Mouse (Mus musculus) adipocyte (in vitro differentiated cells): ENCODE results near the gene Gm10318.

Experiments used
- DNase-seq: peaks from one replicate; pipeline ENCODE4 v3.0.0-alpha.2; 2016; ENCODE audit warnings: low spot score

Gm10318 gene

DNA sequence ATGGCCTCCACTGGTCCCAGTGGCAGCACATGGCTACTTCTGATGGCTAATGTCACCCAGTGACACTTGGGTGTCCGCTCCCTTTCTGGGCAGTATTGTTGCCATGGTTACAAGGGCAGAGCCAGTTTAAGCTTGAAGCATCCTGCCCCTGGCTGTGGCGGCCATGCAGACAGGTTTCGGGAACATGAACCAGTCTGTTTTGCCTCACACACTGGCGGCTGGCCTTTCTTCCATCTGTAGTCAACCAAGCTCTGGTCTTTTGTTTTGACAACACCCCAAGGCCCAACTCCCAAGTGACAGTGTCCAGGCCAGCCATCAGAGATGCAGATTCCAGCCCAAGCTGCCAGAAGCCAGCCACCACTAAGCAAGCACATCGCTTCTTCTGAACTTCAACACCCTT, 42.9 kb downstream of the Gm10318 start:
- no peak for DNase-seq

DNA sequence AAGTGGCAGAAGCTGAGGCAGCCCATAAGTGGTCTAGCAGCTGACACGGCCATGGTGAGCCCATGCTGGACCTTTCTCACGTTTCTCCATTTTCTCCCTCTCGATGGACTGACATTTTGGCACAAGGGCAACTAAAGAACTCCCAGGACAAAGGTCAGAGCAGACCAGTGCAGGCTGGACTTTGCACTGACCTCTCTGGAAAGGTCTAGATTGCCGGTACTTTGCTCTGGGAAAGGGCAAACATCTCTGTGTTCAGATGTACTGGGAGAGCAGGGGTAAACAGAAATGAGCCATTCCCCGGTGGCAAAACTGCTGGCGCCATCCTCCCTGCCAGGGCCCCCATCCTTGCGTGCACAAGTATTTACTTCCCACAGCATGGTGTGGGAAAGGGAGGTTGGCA, 47.5 kb downstream of the Gm10318 start:
- DNase-seq, result no peak

DNA sequence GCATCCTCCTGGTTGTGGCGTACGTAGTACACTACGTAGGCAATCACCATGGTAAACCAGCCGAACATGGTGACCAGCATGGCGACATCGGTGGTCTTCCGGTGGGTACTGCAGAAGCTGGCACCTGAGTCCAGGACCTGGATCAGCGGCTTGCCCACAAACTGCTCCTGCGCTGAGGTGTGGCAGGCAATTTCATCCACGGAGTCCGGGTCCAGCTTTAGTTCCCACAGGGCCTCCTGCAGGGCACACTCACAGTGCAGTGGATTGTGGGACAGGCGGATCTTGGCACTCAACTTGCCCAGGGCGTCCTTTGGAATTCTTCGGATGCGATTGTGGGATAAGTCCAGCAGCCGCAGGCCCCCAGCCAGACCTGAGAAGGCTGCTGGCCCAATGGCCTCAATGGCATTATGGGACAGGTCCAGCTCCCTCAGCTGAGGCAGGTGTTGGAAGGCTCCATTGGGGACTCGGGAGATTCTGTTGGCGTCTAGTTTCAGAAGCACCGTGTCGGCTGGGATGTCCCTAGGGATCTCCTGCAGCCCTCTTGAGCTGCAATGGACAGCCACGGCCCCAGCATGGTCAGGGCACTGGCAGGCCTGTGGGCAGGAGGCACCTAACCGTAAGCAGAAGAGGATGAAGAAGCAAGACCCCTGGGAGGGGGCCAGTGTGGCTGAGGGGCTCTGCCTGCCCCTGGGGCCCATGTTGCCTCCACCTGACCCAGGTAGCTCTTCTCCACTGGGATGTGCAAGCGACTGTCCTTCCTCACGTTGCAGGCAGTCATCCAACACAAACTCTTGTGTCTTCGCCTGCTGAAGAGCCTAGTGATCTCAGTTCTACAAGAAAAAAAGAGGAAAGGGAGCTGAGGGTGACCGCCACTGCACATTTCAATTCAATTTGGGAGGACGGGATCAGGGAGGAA, 48.5 kb downstream of the Gm10318 start:
- no peak for DNase-seq

DNA sequence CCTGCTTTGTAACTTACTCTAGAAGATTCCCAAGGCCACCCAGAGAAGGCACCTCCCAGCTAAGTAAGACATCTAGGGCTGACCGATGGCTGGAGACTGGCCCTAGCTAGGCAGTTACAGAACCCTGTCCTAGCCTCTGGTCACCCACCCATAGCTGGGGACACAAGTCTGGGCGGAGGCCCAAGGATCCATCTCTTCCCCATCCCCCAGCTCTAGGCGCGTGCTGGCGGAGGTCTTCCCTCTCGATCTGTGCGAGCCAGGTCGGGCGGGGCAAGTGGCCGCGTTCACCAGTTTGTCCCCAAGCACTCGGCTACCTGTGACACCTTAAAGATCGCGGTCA, 49.2 kb downstream of the Gm10318 start:
- DNase-seq, result no peak

DNA sequence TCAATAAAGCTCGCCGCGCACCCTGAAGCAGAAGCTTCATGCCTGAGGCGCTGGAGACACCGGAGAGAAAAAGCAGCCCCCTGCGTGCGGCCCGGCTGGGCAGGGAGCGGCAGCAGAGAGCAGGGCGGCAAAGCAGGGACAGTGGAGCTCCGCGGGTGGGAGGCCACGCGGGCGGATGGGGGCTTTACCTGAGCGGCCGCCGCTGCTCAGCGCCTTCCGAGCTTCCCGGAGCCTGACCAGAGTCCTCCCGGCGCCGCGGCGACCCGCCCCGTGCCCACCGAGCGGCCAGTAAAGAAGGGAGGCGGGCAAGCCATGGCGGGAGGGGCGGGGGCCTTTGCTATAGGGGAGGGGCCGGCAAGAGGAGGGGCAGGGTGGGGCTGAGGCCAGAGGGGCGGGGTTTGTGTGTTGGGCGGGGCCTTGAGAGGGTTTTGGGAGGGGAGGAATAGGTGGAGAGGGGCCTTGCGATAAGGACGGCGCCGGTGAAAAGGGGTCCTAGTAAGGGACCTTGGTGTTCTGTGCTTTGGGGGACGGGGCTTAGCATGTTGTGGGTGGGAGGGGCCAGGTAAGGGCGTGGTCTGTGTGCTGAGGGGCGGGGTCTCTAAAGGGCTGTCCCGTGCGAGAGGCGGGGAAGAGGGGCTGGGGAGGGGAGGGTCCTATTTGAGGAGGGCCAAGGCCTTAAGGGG, 49.7 kb downstream of the Gm10318 start, which contains the start of gene Lrrc3:
Gene Lrrc3 (minus strand): TSS at position 326 of the 683 bp plus-strand sequence.
- no peak for DNase-seq

DNA sequence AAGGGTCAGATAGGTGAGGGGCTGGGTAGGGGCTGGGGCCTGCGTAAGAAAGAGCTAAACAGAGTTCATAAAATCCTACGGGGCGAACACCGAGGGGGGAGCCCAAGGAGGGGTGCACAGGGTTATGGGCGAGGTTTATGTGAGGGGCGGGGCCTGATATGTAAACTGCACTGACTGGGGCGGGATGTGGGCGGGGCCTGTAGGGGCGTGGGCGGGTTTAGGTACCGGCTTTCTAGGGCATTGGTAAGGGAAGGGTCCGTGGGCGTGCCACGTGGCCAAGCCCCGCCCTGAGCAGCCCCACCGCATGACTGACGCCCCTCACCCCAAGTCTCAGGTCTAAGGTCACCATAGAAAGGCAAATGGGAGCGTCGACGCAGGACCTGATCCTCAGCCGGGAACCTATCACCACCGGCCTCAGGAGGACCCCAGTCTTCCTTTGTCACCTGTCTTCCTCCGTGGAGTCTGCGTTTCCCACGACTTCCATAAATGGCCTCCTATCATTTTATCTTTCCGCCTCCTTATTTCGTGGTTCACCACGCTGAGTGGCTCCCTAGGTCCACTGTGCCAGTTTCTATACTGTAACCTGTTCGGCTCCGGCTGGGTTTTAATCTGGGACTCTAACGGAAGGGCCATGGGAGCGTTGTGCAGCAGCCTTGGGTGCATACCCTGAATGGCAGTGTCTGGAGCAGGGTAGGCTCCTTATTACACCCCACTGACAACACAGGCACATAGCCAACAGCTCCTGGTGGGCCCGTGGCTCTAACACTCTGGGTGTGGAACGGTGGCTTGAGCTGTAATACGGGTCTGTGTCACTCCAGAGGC, 50.4 kb downstream of the Gm10318 start:
- no peak for DNase-seq
